Mouse (Mus musculus) forebrain, embryonic 13.5 days (tissue): ENCODE data around the gene Vmn1r233. TPM values are rescaled to one million over a fixed set of nuclear protein-coding genes. Genes with fewer than 3 reads are reported as not detected.

Experiments
- ATAC-seq: fragments of 200-750 bp; cut with Nextera tagmentation; 2 replicates; pipeline ENCODE4 v1.8.0; 2017
- H3K27ac ChIP-seq: fragments of 300-500 bp; sonication (generic); 2 replicates; pipeline ENCODE4 v1.5.1; 2015; ENCODE audit warnings: inconsistent platforms, mild to moderate bottlenecking, moderate library complexity
- H3K27me3 ChIP-seq: fragments of 300-500 bp; sonication (generic); 2 replicates; pipeline ENCODE4 v1.6.1; 2015; ENCODE audit warnings: mild to moderate bottlenecking, inconsistent platforms
- H3K36me3 ChIP-seq: fragments of 300-500 bp; sonication (generic); 2 replicates; pipeline ENCODE4 v1.6.1; 2015; ENCODE audit warnings: mild to moderate bottlenecking, inconsistent platforms; ENCODE audit not compliant: poor library complexity, severe bottlenecking
- H3K4me1 ChIP-seq: fragments of 300-500 bp; sonication (generic); 2 replicates; pipeline ENCODE4 v1.6.1; 2015; ENCODE audit warnings: inconsistent platforms
- H3K4me2 ChIP-seq: fragments of 300-500 bp; sonication (generic); 2 replicates; pipeline ENCODE4 v1.6.1; 2015; ENCODE audit warnings: inconsistent platforms, mild to moderate bottlenecking, moderate library complexity
- H3K4me3 ChIP-seq: fragments of 300-500 bp; sonication (generic); 2 replicates; pipeline ENCODE4 v1.5.1; 2015; ENCODE audit warnings: mild to moderate bottlenecking, inconsistent platforms
- H3K9ac ChIP-seq: fragments of 300-500 bp; sonication (generic); 2 replicates; pipeline ENCODE4 v1.6.1; 2015; ENCODE audit warnings: mild to moderate bottlenecking, inconsistent platforms
- H3K9me3 ChIP-seq: fragments of 300-500 bp; sonication (generic); replicated peaks from 2 replicates; pipeline ENCODE4 v1.6.1; 2016; ENCODE audit warnings: inconsistent platforms
- WGBS: fragments of 180-500 bp; shearing (Covaris S2); methylation state at CpG from one replicate; pipeline ENCODE4 v1.1.7; 2015; 5-methylcytosine and 5-hydroxymethylcytosine counted together
- polyA plus RNA-seq: library from polyadenylated mRNA; unstranded; fragments of >200 nt; fragmentation: Nextera tagmentation; extraction: Ambion mirVana; gene quantifications from 2 replicates; pipeline ENCODE4 v1.2.1, GENCODE M21; 2015

Vmn1r233 gene
- polyA plus RNA-seq, 1 experiment from 2014 or later = not detected

- H3K4me2 ChIP-seq = peak overlapping the region; percentile 63
- H3K36me3 ChIP-seq = no peaks in the 10 kb centered on the region
- H3K9me3 ChIP-seq = no peaks in the 10 kb centered on the region
- ATAC-seq = no peak
- no peaks in the 10 kb centered on the region for H3K27me3 ChIP-seq
- peaks cover 36% of the 10 kb centered on the region for H3K4me1 ChIP-seq
- H3K4me3 ChIP-seq = peak overlapping the region; percentile 68
- WGBS = 36% methylated on average over 3 of the region's 3 CpGs
- peak overlapping the region; percentile 62 for H3K9ac ChIP-seq
- peak overlapping the region; percentile 93 for H3K27ac ChIP-seq
Measured at GRCm38 (mm10) chr17:20944226-20944625, 52.0 kb downstream of the Vmn1r233 start.

Other genes starting within 250 kb of the Vmn1r233 start
- gene Vmn1r228, start 210.3 kb downstream of the Vmn1r233 start, polyA plus RNA-seq = not detected in 2 replicates
- gene Vmn1r229, start 184.9 kb downstream of the Vmn1r233 start, polyA plus RNA-seq = not detected in 2 replicates
- gene Vmn1r230, start 156.0 kb downstream of the Vmn1r233 start, polyA plus RNA-seq = not detected in 2 replicates
- not detected in 2 replicates for gene Vmn1r231, start 91.4 kb downstream of the Vmn1r233 start, polyA plus RNA-seq
- not detected in 2 replicates for gene Vmn1r232, start 76.8 kb downstream of the Vmn1r233 start, polyA plus RNA-seq
- gene Ppp2r1a, start 51.2 kb downstream of the Vmn1r233 start, polyA plus RNA-seq = 517 and 579 TPM in 2 replicates
- gene Zfp160, start 12.4 kb upstream of the Vmn1r233 start, polyA plus RNA-seq = 19.0 and 21.6 TPM in 2 replicates
- gene Vmn1r234, start 229.6 kb upstream of the Vmn1r233 start, polyA plus RNA-seq = not detected in 2 replicates